Mouse (Mus musculus) limb, embryonic 14.5 days (tissue): ENCODE results near the gene Casp9. TPM values are rescaled to one million over a fixed set of nuclear protein-coding genes. Genes with fewer than 3 reads are reported as not detected.

Experiments
- ATAC-seq: fragments of 200-750 bp; cut with Nextera tagmentation; 2 replicates; pipeline ENCODE4 v1.8.0; 2017; ENCODE audit warnings: low read depth, moderate number of reproducible peaks, moderate TSS enrichment; ENCODE audit not compliant: low FRiP score
- DNase-seq: peaks from one replicate; pipeline ENCODE4 v3.0.0-alpha.2; 2015; ENCODE audit warnings: low spot score
- H3K27ac ChIP-seq: fragments of 300-500 bp; sonication (generic); replicated peaks from 2 replicates; pipeline ENCODE4 v1.5.1; 2014; ENCODE audit warnings: low read depth, mild to moderate bottlenecking, low read length, moderate library complexity, mixed read lengths
- H3K27me3 ChIP-seq: fragments of 300-500 bp; sonication (generic); 2 replicates; pipeline ENCODE4 v1.6.1; 2014; ENCODE audit warnings: low read length, mixed read lengths; ENCODE audit not compliant: control insufficient read depth, insufficient read depth
- H3K36me3 ChIP-seq: fragments of 300-500 bp; sonication (generic); 2 replicates; pipeline ENCODE4 v1.6.1; 2014; ENCODE audit warnings: mild to moderate bottlenecking, low read length, moderate library complexity, mixed read lengths; ENCODE audit not compliant: control insufficient read depth, insufficient read depth
- H3K4me1 ChIP-seq: fragments of 300-500 bp; sonication (generic); 2 replicates; pipeline ENCODE4 v1.6.1; 2014; ENCODE audit warnings: antibody characterized with exemption, low read length, mixed read lengths; ENCODE audit not compliant: control insufficient read depth, insufficient read depth
- H3K4me2 ChIP-seq: fragments of 300-500 bp; sonication (generic); replicated peaks from 2 replicates; pipeline ENCODE4 v1.6.1; 2014; ENCODE audit warnings: low read depth, mild to moderate bottlenecking, low read length, moderate library complexity; ENCODE audit not compliant: severe bottlenecking
- H3K4me3 ChIP-seq: fragments of 300-500 bp; sonication (generic); replicated peaks from 2 replicates; pipeline ENCODE4 v1.5.1; 2014; ENCODE audit warnings: low read length
- H3K9ac ChIP-seq: fragments of 300-500 bp; sonication (generic); 2 replicates; pipeline ENCODE4 v1.6.1; 2014; ENCODE audit warnings: mild to moderate bottlenecking, low read depth, low read length, moderate library complexity; ENCODE audit not compliant: severe bottlenecking
- H3K9me3 ChIP-seq: fragments of 300-500 bp; sonication (generic); 2 replicates; pipeline ENCODE4 v1.6.1; 2016; ENCODE audit warnings: low read length; ENCODE audit not compliant: control insufficient read depth
- POLR2A ChIP-seq: fragments of 200-500 bp; IDR thresholded peaks from 2 replicates; pipeline ENCODE4 v1.8.0; 2012; ENCODE audit warnings: inconsistent platforms, mild to moderate bottlenecking, moderate library complexity, borderline replicate concordance; ENCODE audit not compliant: insufficient read depth, insufficient read length; ENCODE audit errors: extremely low read depth
- WGBS: fragments of 180-500 bp; shearing (Covaris S2); extraction: QIAGEN DNeasy Blood & Tissue Kit; methylation state at CpG from one replicate; pipeline ENCODE4 v1.1.7; 2014; 5-methylcytosine and 5-hydroxymethylcytosine counted together
- polyA plus RNA-seq, 2 experiments: library from polyadenylated mRNA; depleted of rRNA in 1 of 2; stranded (reverse) in 1 of 2; unstranded in 1 of 2; fragments of >200 nt; fragmentation: Nextera tagmentation in 1 of 2; extraction: Ambion mirVana in 1 of 2; gene quantifications; 2 replicates each; pipeline versions ENCODE4 v1.2.1 to v1.2.3; 2012 to 2014

Gene Casp9
- polyA plus RNA-seq, 2 experiments, result 11.2 to 20.4 TPM

GRCm38 (mm10) chr4:141792554-141793281 lies 694 bp upstream of the Casp9 start:
- no peak for TF ChIP-seq POLR2A

GRCm38 (mm10) chr4:141794152-141794535 lies 732 bp downstream of the Casp9 start:
- Histone ChIP-seq H3K27ac (peak overlapping the region; percentile 86), H3K4me2 (peak overlapping the region; percentile 60), H3K27me3 (no peaks in the 10 kb centered on the region), H3K9ac (peak overlapping the region; percentile 67), H3K4me1 (peaks cover 12% of the 10 kb centered on the region; the same call in 1 of the 2 replicates), H3K36me3 (peaks cover 7% of the 10 kb centered on the region; the same call in 1 of the 2 replicates), H3K4me3 (peak overlapping the region; percentile 71), H3K9me3 (no peaks in the 10 kb centered on the region)
- 12% methylated on average over 5 of the region's 5 CpGs for WGBS
- no peak for ATAC-seq
- DNase-seq, result peak; percentile 19
- TF ChIP-seq POLR2A, result no peak

More at GRCm38 (mm10) chr4:141792554-141793281, 694 bp upstream of the Casp9 start:
- Histone ChIP-seq H3K4me2 (peak overlapping the region; percentile 60), H3K4me3 (peak overlapping the region; percentile 71), H3K9me3 (no peaks in the 10 kb centered on the region), H3K27ac (peak overlapping the region; percentile 86), H3K4me1 (peaks cover 12% of the 10 kb centered on the region; the same call in 1 of the 2 replicates), H3K27me3 (no peaks in the 10 kb centered on the region), H3K36me3 (peaks cover 13% of the 10 kb centered on the region; the same call in 1 of the 2 replicates), H3K9ac (peak overlapping the region; percentile 67)
- DNase-seq (peak; percentile 47), ATAC-seq (no peak)
- 8% methylated on average over 10 of the region's 10 CpGs for WGBS

- Histone ChIP-seq H3K27me3 (no peaks in the 10 kb centered on the region), H3K4me2 (no peak overlapping the region), H3K9ac (no peak overlapping the region), H3K4me3 (no peak overlapping the region), H3K36me3 (peaks cover 7% of the 10 kb centered on the region; the same call in 1 of the 2 replicates), H3K4me1 (peaks cover 5% of the 10 kb centered on the region; the same call in 1 of the 2 replicates), H3K9me3 (no peaks in the 10 kb centered on the region), H3K27ac (no peak overlapping the region)
- TF ChIP-seq POLR2A, result no peak
- ATAC-seq, result no peak
- DNase-seq, result no peak
- 87% methylated on average over 7 of the region's 7 CpGs for WGBS
Measured at GRCm38 (mm10) chr4:141796356-141796755, 2.9 kb downstream of the Casp9 start.

GRCm38 (mm10) chr4:141796954-141797353 lies 3.5 kb downstream of the Casp9 start:
- Histone ChIP-seq H3K4me1 (peaks cover 5% of the 10 kb centered on the region; the same call in 1 of the 2 replicates), H3K36me3 (peaks cover 7% of the 10 kb centered on the region; the same call in 1 of the 2 replicates), H3K27me3 (no peaks in the 10 kb centered on the region), H3K4me3 (no peak overlapping the region), H3K9me3 (no peaks in the 10 kb centered on the region), H3K27ac (no peak overlapping the region), H3K4me2 (no peak overlapping the region), H3K9ac (no peak overlapping the region)
- TF ChIP-seq POLR2A, result no peak
- no peak for DNase-seq
- WGBS, result 86% methylated on average over 4 of the region's 4 CpGs
- no peak for ATAC-seq

- no peaks in the 10 kb centered on the region for H3K27me3 ChIP-seq
- H3K4me2 ChIP-seq, result no peak overlapping the region
- ATAC-seq (no peak), DNase-seq (no peak)
- H3K9me3 ChIP-seq, result no peaks in the 10 kb centered on the region
- no peak overlapping the region for H3K4me3 ChIP-seq
- 85% methylated on average over 5 of the region's 5 CpGs for WGBS
- H3K4me1 ChIP-seq, result peaks cover 5% of the 10 kb centered on the region; the same call in 1 of the 2 replicates
- H3K36me3 ChIP-seq, result peaks cover 7% of the 10 kb centered on the region; the same call in 1 of the 2 replicates
- TF ChIP-seq POLR2A, result no peak
- no peak overlapping the region for H3K9ac ChIP-seq
- H3K27ac ChIP-seq, result no peak overlapping the region
Measured at GRCm38 (mm10) chr4:141797545-141797944, 4.1 kb downstream of the Casp9 start.
